Mouse (Mus musculus) kidney, adult 2 months (tissue): ENCODE measurements at regions not wholly inside any gene's neighbourhood (a gene's known extent, or its start where the extent isn't known, plus 50 kb on each side); places are given as distances from the start of the nearest gene placed in this dataset.

Source experiments
- CTCF ChIP-seq: fragments of 200-500 bp; conservative IDR thresholded peaks from 2 replicates; pipeline ENCODE4 v1.5.1; 2011; ENCODE audit warnings: low read depth, mild to moderate bottlenecking, control low read depth, low read length, moderate library complexity, mixed read lengths; ENCODE audit not compliant: insufficient read depth, insufficient read length
- POLR2A ChIP-seq: fragments of 200-500 bp; IDR thresholded peaks from one replicate; pipeline ENCODE4 v1.6.1; 2011; ENCODE audit warnings: low read depth, low read length, control low read depth

DNA sequence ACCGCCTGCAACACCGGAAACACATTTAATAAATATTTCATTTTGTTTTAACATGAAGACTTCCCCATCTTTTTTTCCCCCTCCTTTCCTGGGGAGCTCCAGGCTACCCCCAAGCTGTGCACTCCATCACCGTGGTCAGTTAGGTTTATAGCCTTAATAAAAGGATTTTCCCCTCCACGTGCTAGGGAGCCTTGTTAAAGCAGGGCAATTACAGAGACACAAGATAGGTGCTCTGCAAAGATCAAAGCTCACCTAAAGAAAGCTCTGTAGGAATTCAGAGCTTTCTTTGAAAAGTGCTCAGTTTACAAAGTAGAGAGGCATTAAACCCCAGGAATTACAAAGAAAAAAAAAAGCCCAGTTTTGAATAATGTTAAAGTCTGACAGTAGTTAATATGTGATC is 61.6 kb upstream of the Etaa1 start:
- TF ChIP-seq POLR2A (no peak), CTCF (no peak)
